Mouse (Mus musculus) cerebellum, adult 2 months (tissue): ENCODE results near the gene Kcnd3.

Experiments
- CTCF ChIP-seq: fragments of 200-500 bp; IDR thresholded peaks from 2 replicates; pipeline ENCODE4 v1.5.1; 2011; ENCODE audit warnings: low read depth, mild to moderate bottlenecking, control low read depth, low read length, moderate library complexity, borderline replicate concordance; ENCODE audit not compliant: insufficient read depth
- POLR2A ChIP-seq: fragments of 200-500 bp; IDR thresholded peaks from 2 replicates; pipeline ENCODE4 v1.6.1; 2011; ENCODE audit warnings: low read length, control low read depth, borderline replicate concordance; ENCODE audit not compliant: insufficient read depth

GRCm38 (mm10) chr3:105573156-105573555, 121.0 kb downstream of the Kcnd3 start:
- TF ChIP-seq CTCF = no peak
- TF ChIP-seq POLR2A = no peak
